Mouse (Mus musculus): Measurements from ENCODE around the gene Ranbp3l. TPM values are rescaled to one million over a fixed set of nuclear protein-coding genes. Genes with fewer than 3 reads are reported as not detected.
"Not testable (repeated sequence)": the region's sequence is repeated elsewhere in the genome, so short reads cannot be mapped to it uniquely, and the experiment has no call there.

The Ranbp3l gene
- polyA plus RNA-seq, 1 experiment from 2014 or later, result 1.1 TPM

DNA sequence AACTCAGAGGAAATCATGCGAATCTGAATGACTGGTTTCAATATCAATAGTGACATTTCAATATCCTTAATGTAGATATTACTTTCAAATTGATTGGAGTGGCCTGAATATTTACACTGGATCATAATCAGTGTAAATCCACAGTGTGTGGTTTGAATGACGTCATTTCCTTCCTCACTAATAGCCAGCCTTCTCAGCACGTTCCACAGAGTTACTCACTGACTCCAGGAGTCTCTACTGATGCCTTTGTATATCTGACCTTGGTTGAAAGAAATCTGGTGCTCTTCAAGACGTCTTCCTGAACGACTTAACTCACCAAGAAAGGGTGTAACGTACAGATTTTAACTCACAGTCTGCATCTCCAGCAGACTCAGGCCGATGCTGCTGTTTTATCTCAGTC, 27.7 kb downstream of the Ranbp3l start:
- H3K9ac ChIP-seq, result no peak overlapping the region
- no peaks in the 10 kb centered on the region for H3K36me3 ChIP-seq
- no peak overlapping the region for H3K4me3 ChIP-seq
- H3K4me1 ChIP-seq, result no peaks in the 10 kb centered on the region
- no peak overlapping the region for H3K4me2 ChIP-seq (replicated peaks)
- WGBS, result 55% methylated on average over 7 of the region's 7 CpGs
- no peak overlapping the region for H3K27ac ChIP-seq
- H3K27me3 ChIP-seq, result no peaks in the 10 kb centered on the region
- ATAC-seq (ENCODE audit: insufficient number of reproducible peaks, insufficient read depth, low FRiP score, low TSS enrichment), result no peak
- H3K9me3 ChIP-seq, result no peaks in the 10 kb centered on the region

DNA sequence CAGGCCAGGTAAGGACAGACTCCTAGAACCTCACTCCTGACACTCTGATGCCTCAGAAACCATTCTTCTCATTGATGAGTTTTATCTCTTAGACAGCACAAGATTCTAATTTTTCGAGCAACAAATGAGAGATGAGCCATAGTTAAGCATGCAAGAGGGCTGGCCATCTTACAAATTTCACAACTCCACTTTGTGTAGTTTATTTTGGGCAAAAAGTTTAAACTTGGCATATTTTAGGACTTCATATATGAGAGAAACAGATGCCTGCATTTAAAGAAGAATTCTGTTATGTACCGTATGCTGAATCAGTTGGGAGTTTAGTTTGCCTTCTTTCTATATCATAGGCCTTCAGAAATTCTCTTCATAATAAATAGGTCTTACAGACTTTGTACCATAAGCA, 35.0 kb downstream of the Ranbp3l start:
- Histone ChIP-seq H3K4me3 (no peak overlapping the region), H3K27ac (no peak overlapping the region), H3K36me3 (no peaks in the 10 kb centered on the region), H3K4me2 (replicated peaks) (no peak overlapping the region), H3K9me3 (no peaks in the 10 kb centered on the region), H3K4me1 (no peaks in the 10 kb centered on the region), H3K9ac (no peak overlapping the region), H3K27me3 (no peaks in the 10 kb centered on the region)
- 84% methylated on average over 2 of the region's 2 CpGs for WGBS
- no peak for ATAC-seq (ENCODE audit: insufficient number of reproducible peaks, insufficient read depth, low FRiP score, low TSS enrichment)

DNA sequence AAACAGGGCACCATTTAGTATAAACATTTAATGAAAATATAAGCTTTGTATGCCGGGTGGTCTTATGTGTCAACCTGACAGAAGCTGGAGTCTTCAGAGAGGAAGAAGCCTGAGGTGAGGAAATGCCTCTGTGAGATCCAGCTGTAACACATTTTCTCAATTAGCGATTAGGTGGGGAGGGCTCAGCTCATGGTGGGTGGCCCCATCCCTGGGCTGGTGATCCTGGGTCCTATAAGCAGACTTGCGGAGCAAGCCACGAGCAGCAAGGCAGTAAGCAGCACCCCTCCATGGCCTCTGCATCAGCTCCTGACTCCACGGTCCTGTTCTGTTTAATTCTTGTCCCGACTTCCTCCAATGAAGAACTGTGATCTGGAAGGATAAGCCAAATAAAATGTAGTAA, 41.4 kb downstream of the Ranbp3l start:
- H3K4me3 ChIP-seq, result no peak overlapping the region
- no peaks in the 10 kb centered on the region for H3K4me1 ChIP-seq
- no peak for ATAC-seq (ENCODE audit: insufficient number of reproducible peaks, insufficient read depth, low FRiP score, low TSS enrichment)
- H3K9me3 ChIP-seq, result no peaks in the 10 kb centered on the region
- no peak overlapping the region for H3K9ac ChIP-seq
- no peaks in the 10 kb centered on the region for H3K27me3 ChIP-seq
- H3K27ac ChIP-seq, result no peak overlapping the region
- WGBS, result 22% methylated on average over 6 of the region's 6 CpGs
- no peaks in the 10 kb centered on the region for H3K36me3 ChIP-seq
- no peak overlapping the region for H3K4me2 ChIP-seq (replicated peaks)

DNA sequence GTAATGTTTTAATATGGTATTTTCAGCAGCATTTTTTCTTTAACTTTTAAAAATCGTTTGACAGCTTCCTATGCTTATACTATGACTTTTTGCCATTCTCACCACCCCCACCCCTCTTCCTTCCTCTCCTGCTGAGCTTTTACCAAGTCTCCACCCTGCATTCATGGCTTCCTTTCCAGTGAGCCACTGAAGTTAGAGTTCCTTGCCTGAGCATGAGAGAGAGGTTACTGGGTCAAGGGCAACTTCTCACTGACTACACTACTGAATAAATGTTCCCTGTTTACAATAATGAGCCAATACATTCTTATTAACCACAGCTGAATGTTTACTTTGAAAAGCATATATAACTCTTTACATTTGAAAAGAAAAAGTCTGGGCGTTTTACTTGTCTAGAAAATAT, 46.8 kb downstream of the Ranbp3l start:
- Histone ChIP-seq H3K4me3 (no peak overlapping the region), H3K9me3 (peaks cover 4% of the 10 kb centered on the region; the same call in 1 of the 2 replicates), H3K4me1 (no peaks in the 10 kb centered on the region), H3K36me3 (no peaks in the 10 kb centered on the region), H3K9ac (no peak overlapping the region), H3K27me3 (no peaks in the 10 kb centered on the region), H3K4me2 (replicated peaks) (no peak overlapping the region), H3K27ac (no peak overlapping the region)
- 73% methylated on average over 2 of the region's 2 CpGs for WGBS
- no peak for ATAC-seq (ENCODE audit: insufficient number of reproducible peaks, insufficient read depth, low FRiP score, low TSS enrichment)

DNA sequence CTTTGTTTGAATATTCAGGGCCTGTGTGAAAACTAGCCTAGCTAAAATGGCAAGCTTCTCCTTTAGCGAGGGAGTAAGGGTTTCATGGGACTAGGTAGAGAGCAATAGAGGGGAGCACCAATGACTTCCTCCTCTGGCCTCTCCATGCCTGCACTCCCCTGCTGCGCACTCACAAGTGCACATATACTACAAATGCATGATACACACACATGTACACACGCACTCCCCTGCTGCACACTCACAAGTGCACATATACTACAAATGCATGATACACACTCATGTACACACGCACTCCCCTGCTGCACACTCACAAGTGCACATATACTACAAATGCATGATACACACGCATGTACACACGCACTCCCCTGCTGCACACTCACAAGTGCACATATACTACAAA, 47.7 kb downstream of the Ranbp3l start:
- not testable (repeated sequence) for H3K4me1 ChIP-seq; H3K4me3 ChIP-seq; H3K9ac ChIP-seq; H3K9me3 ChIP-seq; H3K36me3 ChIP-seq; ATAC-seq (ENCODE audit: insufficient number of reproducible peaks, insufficient read depth, low FRiP score, low TSS enrichment); H3K4me2 ChIP-seq (replicated peaks); H3K27ac ChIP-seq; H3K27me3 ChIP-seq
- 81% methylated on average over 6 of the region's 6 CpGs for WGBS

DNA sequence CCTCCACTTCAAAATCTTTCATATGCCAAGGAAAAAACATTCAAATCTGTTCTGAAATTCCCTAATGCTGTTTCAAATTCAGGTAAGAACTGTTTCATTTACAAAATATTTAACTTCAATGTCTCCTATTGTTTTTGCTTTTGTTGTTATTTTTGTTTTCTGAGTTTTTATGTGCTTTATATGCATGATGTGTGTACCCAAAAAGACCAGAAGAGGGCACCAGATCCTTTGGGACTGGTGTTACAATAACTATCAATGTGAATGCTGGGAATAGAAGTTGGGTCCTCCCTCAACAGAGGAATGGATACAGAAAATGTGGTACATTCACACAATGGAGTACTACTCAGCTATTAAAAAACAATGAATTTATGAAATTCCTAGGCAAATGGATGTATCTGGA, 88.0 kb downstream of the Ranbp3l start:
- no peaks in the 10 kb centered on the region for H3K36me3 ChIP-seq
- no peak overlapping the region for H3K9ac ChIP-seq
- H3K4me2 ChIP-seq (replicated peaks), result no peak overlapping the region
- H3K4me3 ChIP-seq, result no peak overlapping the region
- H3K27me3 ChIP-seq, result no peaks in the 10 kb centered on the region
- no peaks in the 10 kb centered on the region for H3K9me3 ChIP-seq
- no peaks in the 10 kb centered on the region for H3K4me1 ChIP-seq
- no peak overlapping the region for H3K27ac ChIP-seq
- ATAC-seq (ENCODE audit: insufficient number of reproducible peaks, insufficient read depth, low FRiP score, low TSS enrichment), result no peak

DNA sequence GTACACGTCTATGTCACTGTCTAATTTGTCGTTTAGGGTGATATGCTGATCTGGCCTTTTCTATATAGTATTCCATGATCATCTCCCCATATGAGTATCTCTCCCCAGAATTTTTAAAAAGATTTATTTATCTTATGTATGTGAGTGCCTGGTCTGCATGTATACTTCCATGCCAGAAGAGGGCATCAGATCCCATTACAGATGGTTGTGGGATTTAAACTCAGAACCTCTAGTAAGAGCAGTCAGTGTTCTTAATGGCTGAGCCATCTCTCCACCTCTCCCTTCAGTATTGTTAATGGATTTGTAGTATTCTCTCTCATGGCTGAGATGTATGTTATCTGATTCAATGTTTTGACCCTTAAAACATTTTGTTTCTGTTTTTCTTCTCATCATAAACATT, 92.1 kb downstream of the Ranbp3l start:
- H3K9ac ChIP-seq, result no peak overlapping the region
- ATAC-seq (ENCODE audit: insufficient number of reproducible peaks, insufficient read depth, low FRiP score, low TSS enrichment), result no peak
- no peaks in the 10 kb centered on the region for H3K36me3 ChIP-seq
- H3K27me3 ChIP-seq, result no peaks in the 10 kb centered on the region
- H3K9me3 ChIP-seq, result no peaks in the 10 kb centered on the region
- 79% methylated on average over 2 of the region's 2 CpGs for WGBS
- no peak overlapping the region for H3K4me3 ChIP-seq
- no peaks in the 10 kb centered on the region for H3K4me1 ChIP-seq
- no peak overlapping the region for H3K27ac ChIP-seq
- no peak overlapping the region for H3K4me2 ChIP-seq (replicated peaks)

DNA sequence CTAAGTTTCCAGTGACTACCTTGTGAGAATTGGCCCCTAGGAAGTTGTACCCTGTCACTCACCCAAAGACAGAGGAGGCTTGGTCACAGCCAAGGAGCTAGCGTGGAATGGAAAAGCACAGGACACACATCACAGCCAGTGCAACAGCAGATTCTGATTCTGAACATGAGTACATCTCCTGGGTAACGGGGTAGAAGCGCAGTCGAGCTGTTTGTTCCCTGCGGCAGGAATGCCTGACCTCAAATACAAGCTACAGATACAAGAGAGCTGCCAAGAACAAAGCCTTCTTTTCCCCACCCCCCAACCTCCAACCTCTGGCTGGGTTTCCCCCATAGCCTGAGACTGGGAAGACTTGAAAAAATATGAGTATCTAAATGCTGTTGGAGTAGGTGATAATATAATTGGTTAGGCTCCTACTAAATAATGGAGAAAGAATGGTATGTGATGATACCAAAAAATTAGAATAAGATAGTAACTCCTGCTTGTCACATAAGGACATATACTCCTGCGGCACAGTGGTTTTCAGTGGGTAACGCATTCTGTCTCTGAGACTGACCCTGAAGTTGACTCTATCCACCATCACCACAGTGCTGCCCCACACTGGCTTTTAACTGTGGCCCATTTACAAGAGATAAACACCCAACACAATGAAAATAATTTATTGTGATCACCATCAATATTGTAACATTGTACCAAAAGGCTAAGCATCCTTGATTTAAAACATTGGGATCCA, 93.6 kb downstream of the Ranbp3l start:
- H3K4me1 ChIP-seq, result no peaks in the 10 kb centered on the region
- no peak for ATAC-seq (ENCODE audit: insufficient number of reproducible peaks, insufficient read depth, low FRiP score, low TSS enrichment)
- no peak overlapping the region for H3K4me3 ChIP-seq
- no peaks in the 10 kb centered on the region for H3K27me3 ChIP-seq
- no peaks in the 10 kb centered on the region for H3K9me3 ChIP-seq
- H3K27ac ChIP-seq, result no peak overlapping the region
- no peaks in the 10 kb centered on the region for H3K36me3 ChIP-seq
- no peak overlapping the region for H3K9ac ChIP-seq
- H3K4me2 ChIP-seq (replicated peaks), result no peak overlapping the region
- WGBS, result 54% methylated on average over 7 of the region's 7 CpGs

DNA sequence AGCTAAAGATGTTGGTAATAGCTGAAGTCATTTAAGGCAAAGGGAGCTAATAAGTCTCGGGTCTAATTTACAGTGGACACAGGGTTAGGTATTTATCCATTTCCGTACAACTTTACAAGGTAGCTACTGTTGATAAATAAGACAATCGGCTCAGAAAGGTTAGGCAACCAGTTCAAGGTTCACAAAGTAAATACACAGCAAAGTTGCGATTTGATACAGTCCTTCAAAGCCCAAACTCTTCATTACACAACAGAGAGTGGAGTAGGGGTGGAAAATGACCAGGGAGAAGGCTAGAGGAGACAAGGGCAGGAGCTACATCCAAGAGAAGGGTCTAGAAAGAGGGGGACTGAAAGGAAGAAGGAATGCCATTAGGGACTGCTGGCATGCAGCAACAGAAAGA, 101.1 kb downstream of the Ranbp3l start:
- ATAC-seq (ENCODE audit: insufficient number of reproducible peaks, insufficient read depth, low FRiP score, low TSS enrichment), result no peak
- 83% methylated on average over 4 of the region's 4 CpGs for WGBS
- Histone ChIP-seq H3K4me3 (no peak overlapping the region), H3K27me3 (no peaks in the 10 kb centered on the region), H3K4me2 (replicated peaks) (no peak overlapping the region), H3K36me3 (no peaks in the 10 kb centered on the region), H3K9me3 (no peaks in the 10 kb centered on the region), H3K27ac (no peak overlapping the region), H3K9ac (no peak overlapping the region), H3K4me1 (peaks cover 18% of the 10 kb centered on the region)

DNA sequence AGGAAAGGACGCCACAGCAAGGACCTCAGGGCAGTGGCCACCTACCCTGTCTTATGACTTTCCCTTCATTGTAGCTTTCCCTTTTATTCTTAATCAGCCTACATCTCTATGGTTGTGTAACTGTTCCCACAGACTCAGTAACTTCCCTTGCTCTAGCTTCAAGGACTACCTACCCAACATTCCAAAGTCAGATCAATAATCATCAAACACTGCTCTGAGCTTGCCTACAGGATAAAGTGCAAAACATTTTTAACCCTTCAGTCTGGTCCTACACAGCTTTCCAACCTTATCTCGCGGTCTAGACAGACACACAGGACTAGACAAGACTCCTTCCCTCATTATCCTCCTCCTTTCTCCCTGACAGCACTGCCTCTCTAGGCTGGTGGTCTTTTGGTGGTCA, 102.6 kb downstream of the Ranbp3l start:
- H3K4me2 ChIP-seq (replicated peaks), result peak overlapping the region; percentile 83
- H3K9me3 ChIP-seq, result no peaks in the 10 kb centered on the region
- no peaks in the 10 kb centered on the region for H3K27me3 ChIP-seq
- H3K4me1 ChIP-seq, result peaks cover 28% of the 10 kb centered on the region
- no peaks in the 10 kb centered on the region for H3K36me3 ChIP-seq
- peak overlapping the region; percentile 88 for H3K27ac ChIP-seq
- WGBS, result 2% methylated on average over 3 of the region's 3 CpGs
- peak overlapping the region; percentile 68 for H3K9ac ChIP-seq
- ATAC-seq (ENCODE audit: insufficient number of reproducible peaks, insufficient read depth, low FRiP score, low TSS enrichment), result peak; percentile 24; the same call in 1 of the 2 replicates
- H3K4me3 ChIP-seq, result peak overlapping the region; percentile 90

DNA sequence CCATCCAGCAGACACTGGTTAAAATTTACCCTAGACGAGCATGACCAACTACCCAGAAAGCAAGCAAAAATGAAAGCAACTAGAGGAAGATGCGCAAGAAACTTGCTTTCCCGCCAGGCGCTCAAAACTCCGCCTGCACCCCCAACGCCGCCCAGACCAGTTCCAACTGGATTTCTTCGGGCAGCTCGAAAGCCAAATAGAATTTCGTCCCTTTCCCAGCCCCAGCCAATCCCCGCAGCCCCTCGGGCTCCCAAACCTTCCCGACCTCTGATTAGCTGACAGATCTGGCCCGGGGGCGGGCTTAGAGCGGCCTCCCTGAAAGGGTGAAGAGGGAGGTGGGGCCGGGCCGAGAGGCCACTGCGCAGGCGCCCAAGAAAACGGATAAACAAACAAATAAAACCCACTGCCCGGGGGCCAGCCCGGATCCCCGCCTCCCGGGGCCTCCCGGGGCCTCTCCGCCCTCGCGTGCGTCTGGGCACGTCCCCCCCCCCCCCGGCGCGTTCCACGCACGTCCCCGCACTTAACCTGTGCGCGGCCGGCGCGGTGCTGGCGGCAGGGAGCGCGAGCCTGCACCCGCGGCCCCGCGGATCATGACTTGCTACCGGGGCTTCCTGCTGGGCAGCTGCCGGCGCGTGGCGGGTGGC, 103.3 kb downstream of the Ranbp3l start, which contains the start of gene Nadk2:
Nadk2 (plus strand) TSS at position 349 of the 644 bp plus-strand sequence.
- ATAC-seq (ENCODE audit: insufficient number of reproducible peaks, insufficient read depth, low FRiP score, low TSS enrichment), result peak; percentile 99
- H3K4me2 ChIP-seq (replicated peaks), result peak within 1 kb of the TSS; percentile 83
- peak within 1 kb of the TSS; percentile 90 for H3K4me3 ChIP-seq
- H3K9ac ChIP-seq, result peak within 1 kb of the TSS; percentile 95
- no peaks in the 10 kb centered on the region for H3K36me3 ChIP-seq
- 1% methylated on average over 48 of the region's 54 CpGs for WGBS
- peaks cover 32% of the 10 kb centered on the region for H3K4me1 ChIP-seq
- H3K27me3 ChIP-seq, result no peaks in the 10 kb centered on the region
- no peaks in the 10 kb centered on the region for H3K9me3 ChIP-seq
- peak within 1 kb of the TSS; percentile 94 for H3K27ac ChIP-seq

All from embryonic facial prominence, embryonic 12.5 days (tissue).